Mouse (Mus musculus): ENCODE measurements around the gene Atp8b4. TPM values are rescaled to one million over a fixed set of nuclear protein-coding genes. Genes with fewer than 3 reads are reported as not detected.
"Not testable (repeated sequence)": the region's sequence is repeated elsewhere in the genome, so short reads cannot be mapped to it uniquely, and the experiment has no call there.

The Atp8b4 gene
- polyA plus RNA-seq, 1 experiment from 2014 or later: 2.6 TPM

GRCm38 (mm10) chr2:126524271-126524670, 23.8 kb upstream of the Atp8b4 start:
- 80% methylated on average over 2 of the region's 2 CpGs for whole genome bisulfite sequencing

GRCm38 (mm10) chr2:126523101-126523745, 22.7 kb upstream of the Atp8b4 start:
- 64% methylated on average over 5 of the region's 5 CpGs for WGBS
- not testable (repeated sequence) for H3K9me3 ChIP-seq (ENCODE audit: control insufficient read depth, low read length); H3K36me3 ChIP-seq (ENCODE audit: control insufficient read depth, insufficient read depth, low read length); H3K27ac ChIP-seq (replicated peaks; ENCODE audit: low read depth, low read length); H3K4me3 ChIP-seq (ENCODE audit: low read depth, low read length); H3K4me1 ChIP-seq (ENCODE audit: control insufficient read depth, insufficient read depth, low read length); H3K27me3 ChIP-seq (replicated peaks; ENCODE audit: control insufficient read depth, insufficient read depth, low read length); ATAC-seq (ENCODE audit: low read depth); DNase-seq (ENCODE audit: low spot score); H3K9ac ChIP-seq (ENCODE audit: low read depth, low read length); H3K4me2 ChIP-seq (ENCODE audit: low read depth, low read length)

More at GRCm38 (mm10) chr2:126524271-126524670, 23.8 kb upstream of the Atp8b4 start:
- Histone ChIP-seq H3K4me2 (ENCODE audit: low read depth, low read length) (no peak overlapping the region), H3K36me3 (ENCODE audit: control insufficient read depth, insufficient read depth, low read length) (no peaks in the 10 kb centered on the region), H3K9me3 (ENCODE audit: control insufficient read depth, low read length) (no peaks in the 10 kb centered on the region), H3K4me3 (ENCODE audit: low read depth, low read length) (no peak overlapping the region), H3K27me3 (replicated peaks; ENCODE audit: control insufficient read depth, insufficient read depth, low read length) (no peaks in the 10 kb centered on the region), H3K27ac (replicated peaks; ENCODE audit: low read depth, low read length) (no peak overlapping the region), H3K9ac (ENCODE audit: low read depth, low read length) (no peak overlapping the region), H3K4me1 (ENCODE audit: control insufficient read depth, insufficient read depth, low read length) (no peaks in the 10 kb centered on the region)
- no peak for ATAC-seq (ENCODE audit: low read depth)
- no peak for DNase-seq (ENCODE audit: low spot score)

- WGBS: 56% methylated on average over 8 of the region's 8 CpGs
- Histone ChIP-seq H3K4me3 (ENCODE audit: low read depth, low read length) (no peak overlapping the region), H3K9ac (ENCODE audit: low read depth, low read length) (no peak overlapping the region), H3K9me3 (ENCODE audit: control insufficient read depth, low read length) (no peaks in the 10 kb centered on the region), H3K27me3 (replicated peaks; ENCODE audit: control insufficient read depth, insufficient read depth, low read length) (no peaks in the 10 kb centered on the region), H3K27ac (replicated peaks; ENCODE audit: low read depth, low read length) (no peak overlapping the region), H3K4me1 (ENCODE audit: control insufficient read depth, insufficient read depth, low read length) (no peaks in the 10 kb centered on the region), H3K36me3 (ENCODE audit: control insufficient read depth, insufficient read depth, low read length) (no peaks in the 10 kb centered on the region), H3K4me2 (ENCODE audit: low read depth, low read length) (no peak overlapping the region)
- DNase-seq (ENCODE audit: low spot score): no peak
- ATAC-seq (ENCODE audit: low read depth): no peak
Observed at GRCm38 (mm10) chr2:126522056-126522455, 21.6 kb upstream of the Atp8b4 start.

- Histone ChIP-seq H3K36me3 (ENCODE audit: control insufficient read depth, insufficient read depth, low read length) (no peaks in the 10 kb centered on the region), H3K27ac (replicated peaks; ENCODE audit: low read depth, low read length) (no peak overlapping the region), H3K4me1 (ENCODE audit: control insufficient read depth, insufficient read depth, low read length) (no peaks in the 10 kb centered on the region), H3K9me3 (ENCODE audit: control insufficient read depth, low read length) (no peaks in the 10 kb centered on the region), H3K9ac (ENCODE audit: low read depth, low read length) (no peak overlapping the region), H3K4me2 (ENCODE audit: low read depth, low read length) (no peak overlapping the region), H3K27me3 (replicated peaks; ENCODE audit: control insufficient read depth, insufficient read depth, low read length) (no peaks in the 10 kb centered on the region), H3K4me3 (ENCODE audit: low read depth, low read length) (no peak overlapping the region)
- WGBS: 71% methylated on average over 10 of the region's 10 CpGs
- no peak for ATAC-seq (ENCODE audit: low read depth)
- DNase-seq (ENCODE audit: low spot score): no peak
Observed at GRCm38 (mm10) chr2:126521471-126521870, 21.0 kb upstream of the Atp8b4 start.

- ATAC-seq (ENCODE audit: low read depth) (no peak), DNase-seq (ENCODE audit: low spot score) (peak; percentile 70)
- 11% methylated on average over 7 of the region's 7 CpGs for WGBS
- Histone ChIP-seq H3K27ac (replicated peaks; ENCODE audit: low read depth, low read length) (no peak overlapping the region), H3K4me3 (ENCODE audit: low read depth, low read length) (no peak overlapping the region), H3K4me1 (ENCODE audit: control insufficient read depth, insufficient read depth, low read length) (no peaks in the 10 kb centered on the region), H3K4me2 (ENCODE audit: low read depth, low read length) (no peak overlapping the region), H3K9ac (ENCODE audit: low read depth, low read length) (no peak overlapping the region), H3K36me3 (ENCODE audit: control insufficient read depth, insufficient read depth, low read length) (no peaks in the 10 kb centered on the region), H3K9me3 (ENCODE audit: control insufficient read depth, low read length) (no peaks in the 10 kb centered on the region), H3K27me3 (replicated peaks; ENCODE audit: control insufficient read depth, insufficient read depth, low read length) (no peaks in the 10 kb centered on the region)
Observed at GRCm38 (mm10) chr2:126520828-126521227, 20.4 kb upstream of the Atp8b4 start.

- no peak overlapping the region for H3K27ac ChIP-seq (replicated peaks; ENCODE audit: low read depth, low read length)
- WGBS: 80% methylated on average over 11 of the region's 11 CpGs
- H3K4me2 ChIP-seq (ENCODE audit: low read depth, low read length): no peak overlapping the region
- no peaks in the 10 kb centered on the region for H3K9me3 ChIP-seq (ENCODE audit: control insufficient read depth, low read length)
- no peak overlapping the region for H3K4me3 ChIP-seq (ENCODE audit: low read depth, low read length)
- H3K4me1 ChIP-seq (ENCODE audit: control insufficient read depth, insufficient read depth, low read length): no peaks in the 10 kb centered on the region
- no peak overlapping the region for H3K9ac ChIP-seq (ENCODE audit: low read depth, low read length)
- no peaks in the 10 kb centered on the region for H3K36me3 ChIP-seq (ENCODE audit: control insufficient read depth, insufficient read depth, low read length)
- no peaks in the 10 kb centered on the region for H3K27me3 ChIP-seq (replicated peaks; ENCODE audit: control insufficient read depth, insufficient read depth, low read length)
- DNase-seq (ENCODE audit: low spot score): no peak
- ATAC-seq (ENCODE audit: low read depth): no peak
Observed at GRCm38 (mm10) chr2:126519872-126520581, 19.6 kb upstream of the Atp8b4 start.

- no peak overlapping the region for H3K9ac ChIP-seq (ENCODE audit: low read depth, low read length)
- no peaks in the 10 kb centered on the region for H3K36me3 ChIP-seq (ENCODE audit: control insufficient read depth, insufficient read depth, low read length)
- H3K9me3 ChIP-seq (ENCODE audit: control insufficient read depth, low read length): no peaks in the 10 kb centered on the region
- no peak overlapping the region for H3K4me3 ChIP-seq (ENCODE audit: low read depth, low read length)
- H3K4me1 ChIP-seq (ENCODE audit: control insufficient read depth, insufficient read depth, low read length): no peaks in the 10 kb centered on the region
- no peaks in the 10 kb centered on the region for H3K27me3 ChIP-seq (replicated peaks; ENCODE audit: control insufficient read depth, insufficient read depth, low read length)
- no peak overlapping the region for H3K27ac ChIP-seq (replicated peaks; ENCODE audit: low read depth, low read length)
- H3K4me2 ChIP-seq (ENCODE audit: low read depth, low read length): no peak overlapping the region
- ATAC-seq (ENCODE audit: low read depth) (no peak), DNase-seq (ENCODE audit: low spot score) (no peak)
- WGBS: 68% methylated on average over 6 of the region's 6 CpGs
Observed at GRCm38 (mm10) chr2:126515069-126515826, 14.8 kb upstream of the Atp8b4 start.

- no peak overlapping the region for H3K27ac ChIP-seq (replicated peaks; ENCODE audit: low read depth, low read length)
- no peaks in the 10 kb centered on the region for H3K27me3 ChIP-seq (replicated peaks; ENCODE audit: control insufficient read depth, insufficient read depth, low read length)
- no peak overlapping the region for H3K4me3 ChIP-seq (ENCODE audit: low read depth, low read length)
- 55% methylated on average over 1 of the region's 1 CpGs for WGBS
- DNase-seq (ENCODE audit: low spot score) (no peak), ATAC-seq (ENCODE audit: low read depth) (no peak)
- H3K9me3 ChIP-seq (ENCODE audit: control insufficient read depth, low read length): no peaks in the 10 kb centered on the region
- H3K36me3 ChIP-seq (ENCODE audit: control insufficient read depth, insufficient read depth, low read length): no peaks in the 10 kb centered on the region
- no peak overlapping the region for H3K9ac ChIP-seq (ENCODE audit: low read depth, low read length)
- no peaks in the 10 kb centered on the region for H3K4me1 ChIP-seq (ENCODE audit: control insufficient read depth, insufficient read depth, low read length)
- no peak overlapping the region for H3K4me2 ChIP-seq (ENCODE audit: low read depth, low read length)
Observed at GRCm38 (mm10) chr2:126508228-126508627, 7.8 kb upstream of the Atp8b4 start.

Data from embryonic facial prominence, embryonic 14.5 days (tissue).